Mouse (Mus musculus) midbrain, embryonic 13.5 days (tissue): ENCODE measurements around the gene Tnip1. TPM values are rescaled to one million over a fixed set of nuclear protein-coding genes. Genes with fewer than 3 reads are reported as not detected.

Experiments
- ATAC-seq: fragments of 200-750 bp; cut with Nextera tagmentation; 2 replicates; pipeline ENCODE4 v1.8.0; 2017; ENCODE audit warnings: mild to moderate bottlenecking, moderate TSS enrichment, moderate library complexity
- H3K27ac ChIP-seq: fragments of 300-500 bp; sonication (generic); 2 replicates; pipeline ENCODE4 v1.5.1; 2015; ENCODE audit warnings: inconsistent platforms, mild to moderate bottlenecking, moderate library complexity
- H3K27me3 ChIP-seq: fragments of 300-500 bp; sonication (generic); 2 replicates; pipeline ENCODE4 v1.6.1; 2015; ENCODE audit warnings: mild to moderate bottlenecking, inconsistent platforms
- H3K36me3 ChIP-seq: fragments of 300-500 bp; sonication (generic); 2 replicates; pipeline ENCODE4 v1.6.1; 2015; ENCODE audit warnings: mild to moderate bottlenecking, inconsistent platforms
- H3K4me1 ChIP-seq: fragments of 300-500 bp; sonication (generic); replicated peaks from 2 replicates; pipeline ENCODE4 v1.6.1; 2015; ENCODE audit warnings: inconsistent platforms
- H3K4me2 ChIP-seq: fragments of 300-500 bp; sonication (generic); replicated peaks from 2 replicates; pipeline ENCODE4 v1.6.1; 2015; ENCODE audit warnings: moderate library complexity, mild to moderate bottlenecking, inconsistent platforms
- H3K4me3 ChIP-seq: fragments of 300-500 bp; sonication (generic); replicated peaks from 2 replicates; pipeline ENCODE4 v1.5.1; 2015; ENCODE audit warnings: mild to moderate bottlenecking, inconsistent platforms
- H3K9ac ChIP-seq: fragments of 300-500 bp; sonication (generic); replicated peaks from 2 replicates; pipeline ENCODE4 v1.6.1; 2015; ENCODE audit warnings: mild to moderate bottlenecking, inconsistent platforms
- H3K9me3 ChIP-seq: fragments of 300-500 bp; sonication (generic); 2 replicates; pipeline ENCODE4 v1.6.1; 2016; ENCODE audit warnings: mild to moderate bottlenecking, inconsistent platforms
- WGBS: fragments of 180-500 bp; shearing (Covaris S2); methylation state at CpG from one replicate; pipeline ENCODE4 v1.1.7; 2015; 5-methylcytosine and 5-hydroxymethylcytosine counted together
- polyA plus RNA-seq: library from polyadenylated mRNA; unstranded; fragments of >200 nt; fragmentation: Nextera tagmentation; extraction: Ambion mirVana; gene quantifications from 2 replicates; pipeline ENCODE4 v1.2.1, GENCODE M21; 2015

Gene Tnip1
- polyA plus RNA-seq, 1 experiment from 2014 or later: 13.4 TPM

- Histone ChIP-seq H3K9me3 (no peaks in the 10 kb centered on the region), H3K4me3 (no peak overlapping the region), H3K4me1 (no peaks in the 10 kb centered on the region), H3K9ac (no peak overlapping the region), H3K36me3 (0 out of 2 replicates have a peak, but pooled peaks cover 3% of the 10 kb centered on the region), H3K27me3 (no peaks in the 10 kb centered on the region), H3K4me2 (no peak overlapping the region), H3K27ac (no peak overlapping the region)
- ATAC-seq: peak; percentile 17; the same call in 1 of the 2 replicates
- WGBS: 62% methylated on average over 4 of the region's 4 CpGs
These were observed 21.9 kb upstream of the Tnip1 start for GRCm38 (mm10) chr11:54984581-54984980.

DNA sequence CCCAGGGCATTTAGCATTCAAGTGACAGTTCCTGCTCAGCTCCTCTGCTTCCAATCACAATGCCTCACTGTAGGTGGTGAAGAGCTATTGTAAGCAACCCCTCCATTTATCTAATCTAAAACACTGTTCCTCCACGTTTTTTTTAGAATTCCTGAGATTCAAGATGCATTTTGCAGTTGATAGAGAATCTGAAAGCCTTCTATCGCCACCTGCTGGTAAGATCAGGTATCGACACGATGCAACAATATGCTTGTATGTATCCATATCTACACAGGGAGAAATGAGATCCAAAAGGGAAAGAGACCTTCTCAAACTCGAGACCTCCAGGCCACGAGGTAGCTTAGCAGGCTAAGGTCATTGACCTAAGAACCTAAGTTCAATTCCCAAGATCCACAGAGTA lies 21.4 kb upstream of the Tnip1 start:
- Histone ChIP-seq H3K4me3 (no peak overlapping the region), H3K27me3 (no peaks in the 10 kb centered on the region), H3K4me1 (no peaks in the 10 kb centered on the region), H3K4me2 (no peak overlapping the region), H3K9me3 (no peaks in the 10 kb centered on the region), H3K36me3 (0 out of 2 replicates have a peak, but pooled peaks cover 3% of the 10 kb centered on the region), H3K27ac (no peak overlapping the region), H3K9ac (no peak overlapping the region)
- WGBS: under 1% methylated on average over 6 of the region's 6 CpGs
- ATAC-seq: no peak

GRCm38 (mm10) chr11:54982520-54982919 lies 19.8 kb upstream of the Tnip1 start:
- Histone ChIP-seq H3K9me3 (no peaks in the 10 kb centered on the region), H3K4me3 (no peak overlapping the region), H3K9ac (no peak overlapping the region), H3K27me3 (no peaks in the 10 kb centered on the region), H3K4me2 (no peak overlapping the region), H3K36me3 (0 out of 2 replicates have a peak, but pooled peaks cover 3% of the 10 kb centered on the region), H3K4me1 (no peaks in the 10 kb centered on the region), H3K27ac (no peak overlapping the region)
- WGBS: 78% methylated on average over 6 of the region's 6 CpGs
- no peak for ATAC-seq

- Histone ChIP-seq H3K27me3 (no peaks in the 10 kb centered on the region), H3K4me2 (no peak overlapping the region), H3K9ac (no peak overlapping the region), H3K4me1 (no peaks in the 10 kb centered on the region), H3K27ac (no peak overlapping the region), H3K9me3 (no peaks in the 10 kb centered on the region), H3K36me3 (0 out of 2 replicates have a peak, but pooled peaks cover 3% of the 10 kb centered on the region), H3K4me3 (no peak overlapping the region)
- 93% methylated on average over 4 of the region's 4 CpGs for WGBS
- no peak for ATAC-seq
These were observed 18.9 kb upstream of the Tnip1 start for GRCm38 (mm10) chr11:54981630-54982029.

GRCm38 (mm10) chr11:54977385-54977937 lies 14.7 kb upstream of the Tnip1 start:
- H3K27me3 ChIP-seq: no peaks in the 10 kb centered on the region
- H3K4me1 ChIP-seq: peaks cover 10% of the 10 kb centered on the region
- H3K4me3 ChIP-seq: no peak overlapping the region
- no peak overlapping the region for H3K27ac ChIP-seq
- H3K36me3 ChIP-seq: 0 out of 2 replicates have a peak, but pooled peaks cover 3% of the 10 kb centered on the region
- WGBS: 77% methylated on average over 6 of the region's 6 CpGs
- H3K4me2 ChIP-seq: no peak overlapping the region
- no peak for ATAC-seq
- H3K9me3 ChIP-seq: no peaks in the 10 kb centered on the region
- no peak overlapping the region for H3K9ac ChIP-seq

GRCm38 (mm10) chr11:54976351-54976750 lies 13.6 kb upstream of the Tnip1 start:
- H3K9ac ChIP-seq: no peak overlapping the region
- H3K4me1 ChIP-seq: peaks cover 10% of the 10 kb centered on the region
- H3K4me2 ChIP-seq: no peak overlapping the region
- WGBS: 95% methylated on average over 2 of the region's 2 CpGs
- H3K4me3 ChIP-seq: no peak overlapping the region
- ATAC-seq: no peak
- H3K27ac ChIP-seq: no peak overlapping the region
- H3K9me3 ChIP-seq: no peaks in the 10 kb centered on the region
- H3K27me3 ChIP-seq: no peaks in the 10 kb centered on the region
- 0 out of 2 replicates have a peak, but pooled peaks cover 2% of the 10 kb centered on the region for H3K36me3 ChIP-seq

DNA sequence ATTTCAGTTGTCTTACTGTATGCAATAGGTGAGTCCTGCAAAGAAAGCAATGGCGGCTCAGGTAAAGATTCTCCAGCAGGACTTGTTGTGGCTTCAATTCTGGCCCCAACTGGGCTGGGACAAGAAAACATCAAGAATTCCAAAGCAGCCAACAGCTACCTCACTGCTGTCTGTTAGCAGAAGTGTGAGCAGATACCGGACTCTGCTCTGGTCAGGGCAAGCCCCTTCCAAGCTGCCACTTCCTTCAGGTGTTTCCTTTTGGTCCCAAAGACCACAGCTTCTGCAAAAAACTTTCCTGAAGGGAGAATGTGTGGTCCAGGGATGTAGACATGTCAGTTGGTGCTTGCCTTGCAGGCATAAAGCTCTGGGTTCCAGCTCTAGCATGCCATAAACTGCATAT lies 13.0 kb upstream of the Tnip1 start:
- no peak overlapping the region for H3K27ac ChIP-seq
- peaks cover 10% of the 10 kb centered on the region for H3K4me1 ChIP-seq
- no peaks in the 10 kb centered on the region for H3K36me3 ChIP-seq
- H3K27me3 ChIP-seq: no peaks in the 10 kb centered on the region
- 97% methylated on average over 2 of the region's 2 CpGs for WGBS
- no peak for ATAC-seq
- no peak overlapping the region for H3K4me2 ChIP-seq
- no peak overlapping the region for H3K9ac ChIP-seq
- H3K4me3 ChIP-seq: no peak overlapping the region
- no peaks in the 10 kb centered on the region for H3K9me3 ChIP-seq

DNA sequence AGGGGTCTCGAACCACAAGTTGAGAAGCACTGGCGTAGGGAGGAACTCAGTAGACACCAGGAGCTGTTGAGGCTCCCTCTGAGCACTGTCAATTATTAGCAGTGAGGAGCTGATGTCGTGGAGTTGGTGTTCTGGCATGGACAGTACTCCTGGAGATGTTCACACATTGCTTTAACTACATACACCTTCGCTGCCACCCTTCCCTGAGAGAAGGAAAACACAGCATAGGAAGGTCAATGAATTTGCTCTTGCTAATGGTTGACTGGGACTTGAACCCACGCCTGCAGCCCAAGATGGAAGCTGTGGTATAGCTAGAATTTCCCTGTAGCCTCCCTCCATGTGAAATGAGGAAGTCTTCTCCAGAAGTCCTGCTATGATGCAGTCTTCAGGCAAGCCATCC lies 12.6 kb upstream of the Tnip1 start:
- Histone ChIP-seq H3K4me1 (peaks cover 10% of the 10 kb centered on the region), H3K4me2 (no peak overlapping the region), H3K4me3 (no peak overlapping the region), H3K9me3 (no peaks in the 10 kb centered on the region), H3K27me3 (no peaks in the 10 kb centered on the region), H3K27ac (no peak overlapping the region), H3K36me3 (no peaks in the 10 kb centered on the region), H3K9ac (no peak overlapping the region)
- WGBS: 85% methylated on average over 5 of the region's 5 CpGs
- ATAC-seq: no peak

GRCm38 (mm10) chr11:54974639-54975038 lies 11.9 kb upstream of the Tnip1 start:
- Histone ChIP-seq H3K9ac (no peak overlapping the region), H3K27me3 (no peaks in the 10 kb centered on the region), H3K27ac (no peak overlapping the region), H3K36me3 (no peaks in the 10 kb centered on the region), H3K4me3 (no peak overlapping the region), H3K9me3 (0 out of 2 replicates have a peak, but pooled peaks cover under 1% of the 10 kb centered on the region), H3K4me1 (peaks cover 10% of the 10 kb centered on the region), H3K4me2 (no peak overlapping the region)
- WGBS: 87% methylated on average over 4 of the region's 4 CpGs
- ATAC-seq: no peak

GRCm38 (mm10) chr11:54973481-54974212 lies 10.9 kb upstream of the Tnip1 start:
- Histone ChIP-seq H3K4me1 (peaks cover 10% of the 10 kb centered on the region), H3K27ac (peak overlapping the region; percentile 35; the same call in 1 of the 2 replicates), H3K4me3 (no peak overlapping the region), H3K27me3 (no peaks in the 10 kb centered on the region), H3K4me2 (no peak overlapping the region), H3K36me3 (no peaks in the 10 kb centered on the region), H3K9ac (no peak overlapping the region), H3K9me3 (peaks cover 4% of the 10 kb centered on the region; the same call in 1 of the 2 replicates)
- ATAC-seq: peak; percentile 50; the same call in 1 of the 2 replicates
- 56% methylated on average over 8 of the region's 8 CpGs for WGBS

DNA sequence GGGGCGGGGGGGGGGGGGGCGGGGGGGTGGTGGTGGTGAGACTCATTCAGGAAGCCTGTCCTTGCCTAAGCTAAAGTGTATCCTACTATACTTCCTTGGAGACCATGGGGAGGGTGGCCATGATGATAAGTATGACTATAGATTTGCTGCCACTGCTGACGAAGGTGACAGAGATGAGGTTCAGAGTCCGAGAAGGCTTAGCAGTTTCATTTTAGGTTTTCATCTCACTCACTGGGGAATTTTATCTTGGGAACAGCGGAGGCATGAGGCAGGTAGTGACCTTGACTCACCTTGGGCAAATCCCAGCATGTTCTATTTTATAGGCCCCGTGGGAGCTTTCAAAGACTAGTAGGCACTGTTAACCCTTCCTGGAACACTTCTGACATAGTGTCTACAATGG lies 10.1 kb upstream of the Tnip1 start:
- Histone ChIP-seq H3K27me3 (no peaks in the 10 kb centered on the region), H3K4me1 (peaks cover 10% of the 10 kb centered on the region), H3K27ac (no peak overlapping the region), H3K4me3 (no peak overlapping the region), H3K9me3 (peaks cover 4% of the 10 kb centered on the region; the same call in 1 of the 2 replicates), H3K4me2 (no peak overlapping the region), H3K36me3 (no peaks in the 10 kb centered on the region), H3K9ac (no peak overlapping the region)
- ATAC-seq: no peak
- WGBS: 66% methylated on average over 6 of the region's 6 CpGs

DNA sequence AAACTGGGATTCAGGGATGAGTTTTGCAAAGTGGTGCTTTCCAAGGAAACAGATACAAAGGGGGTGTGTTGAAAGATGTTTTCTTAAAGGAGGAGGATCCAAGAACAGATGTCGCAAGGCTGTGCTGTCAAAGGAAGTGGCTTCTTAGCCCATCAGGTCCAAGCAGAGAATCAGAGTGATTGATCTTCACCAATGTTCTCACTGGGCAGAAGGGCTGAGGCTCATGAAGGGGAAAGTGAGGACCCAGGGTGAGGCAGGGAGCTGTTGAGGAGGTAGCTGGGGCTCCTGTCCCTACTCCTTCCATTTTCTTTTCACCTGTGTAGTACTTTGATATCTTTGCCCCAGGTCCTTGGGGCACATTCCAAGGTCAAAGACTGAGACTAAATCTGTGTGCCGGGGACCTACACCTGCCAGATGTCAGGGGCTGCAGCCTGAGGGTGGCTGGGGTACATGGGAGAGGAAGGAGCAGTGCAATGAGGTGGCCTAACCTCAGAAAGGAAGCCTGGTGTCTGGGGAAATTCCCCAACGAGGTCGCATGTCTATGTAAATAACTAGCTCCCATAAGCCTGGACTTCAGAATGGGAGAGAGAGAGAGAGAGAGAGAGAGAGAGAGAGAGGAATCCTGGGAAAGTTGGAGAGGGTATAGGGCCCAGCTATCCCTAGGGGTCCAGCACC lies 9.5 kb upstream of the Tnip1 start:
- no peak overlapping the region for H3K4me3 ChIP-seq
- ATAC-seq: no peak
- peaks cover 4% of the 10 kb centered on the region; the same call in 1 of the 2 replicates for H3K9me3 ChIP-seq
- H3K36me3 ChIP-seq: no peaks in the 10 kb centered on the region
- H3K27ac ChIP-seq: no peak overlapping the region
- H3K27me3 ChIP-seq: no peaks in the 10 kb centered on the region
- WGBS: 59% methylated on average over 4 of the region's 4 CpGs
- no peak overlapping the region for H3K4me2 ChIP-seq
- no peak overlapping the region for H3K9ac ChIP-seq
- H3K4me1 ChIP-seq: peaks cover 10% of the 10 kb centered on the region
